Mouse (Mus musculus): Measurements from ENCODE around the gene Btaf1.
A peak's percentile ranks its signal among the peaks of the same experiment; 100 is the strongest.

The Btaf1 gene

GRCm38 (mm10) chr19:37022146-37022545 lies 96.3 kb downstream of the Btaf1 start:
- H3K4me3 ChIP-seq (replicated peaks; ENCODE audit: low read length): no peak overlapping the region
- H3K36me3 ChIP-seq (ENCODE audit: insufficient read depth, low read length): no peaks in the 10 kb centered on the region
- 0 out of 2 replicates have a peak, but pooled peaks cover 4% of the 10 kb centered on the region for H3K27me3 ChIP-seq (ENCODE audit: insufficient read depth, low read length)
- no peaks in the 10 kb centered on the region for H3K9me3 ChIP-seq (ENCODE audit: low read length)
- TF ChIP-seq POU5F1 (IDR thresholded peaks at IDR 0.05; ENCODE audit: borderline replicate concordance, low read length) (no peak), NANOG (IDR thresholded peaks at IDR 0.05; ENCODE audit: borderline replicate concordance, low read length) (no peak), CTCF (conservative IDR thresholded peaks at IDR 0.05; ENCODE audit: low read length) (no peak)
- H3K4me1 ChIP-seq (replicated peaks; ENCODE audit: low read depth, low read length): peaks cover 50% of the 10 kb centered on the region

DNA sequence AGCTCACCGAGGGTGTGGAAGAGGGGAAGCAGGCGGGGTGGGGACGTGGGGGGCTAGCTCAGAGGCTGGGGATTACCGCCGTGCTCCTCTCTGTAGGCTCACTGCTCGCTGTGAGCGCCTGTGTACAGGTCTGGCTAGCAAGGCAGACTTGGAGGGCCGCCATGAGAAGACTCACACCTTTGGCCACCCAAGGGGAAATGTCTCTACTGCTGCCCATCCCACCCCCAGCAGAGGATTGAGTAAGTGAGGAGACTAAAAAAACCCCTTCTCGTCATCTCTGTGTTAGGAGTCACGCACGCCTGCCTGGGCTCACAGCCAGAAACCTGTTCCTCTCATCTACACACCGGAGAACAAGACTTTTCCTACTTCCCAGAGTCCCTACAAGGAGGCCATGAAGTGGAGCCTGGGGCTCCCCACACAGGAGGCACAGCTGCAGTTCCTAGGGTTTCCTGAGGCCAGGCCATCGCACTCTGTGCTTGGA lies 100.0 kb downstream of the Btaf1 start:
- TF ChIP-seq NANOG (IDR thresholded peaks at IDR 0.05; ENCODE audit: borderline replicate concordance, low read length) (no peak), CTCF (conservative IDR thresholded peaks at IDR 0.05; ENCODE audit: low read length) (no peak), POU5F1 (IDR thresholded peaks at IDR 0.05; ENCODE audit: borderline replicate concordance, low read length) (no peak)
- no peaks in the 10 kb centered on the region for H3K36me3 ChIP-seq (ENCODE audit: insufficient read depth, low read length)
- H3K4me3 ChIP-seq (replicated peaks; ENCODE audit: low read length): peak overlapping the region; percentile 55

DNA sequence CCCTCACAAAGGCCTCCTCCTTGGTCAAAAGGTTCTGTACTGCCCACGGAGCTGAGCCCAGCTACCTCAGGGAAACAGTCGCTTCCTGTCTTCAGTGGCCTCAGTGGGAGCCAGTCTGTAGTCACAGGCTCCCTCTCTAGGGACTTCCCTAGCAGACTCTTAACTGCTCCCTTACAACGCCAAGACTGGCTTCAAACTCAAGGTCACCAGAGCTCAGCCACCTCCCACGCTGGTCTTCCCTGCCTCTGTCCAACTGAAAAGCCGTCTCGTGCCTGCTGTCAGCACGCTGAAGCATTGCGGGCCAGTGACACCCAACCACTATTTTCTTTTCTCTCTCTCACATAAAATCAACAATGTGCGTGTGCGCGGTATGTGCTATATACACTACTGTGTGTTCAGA lies 100.5 kb downstream of the Btaf1 start:
- Histone ChIP-seq H3K27me3 (ENCODE audit: insufficient read depth, low read length) (0 out of 2 replicates have a peak, but pooled peaks cover 4% of the 10 kb centered on the region), H3K4me1 (replicated peaks; ENCODE audit: low read depth, low read length) (peaks cover 28% of the 10 kb centered on the region), H3K9me3 (ENCODE audit: low read length) (no peaks in the 10 kb centered on the region), H3K36me3 (ENCODE audit: insufficient read depth, low read length) (no peaks in the 10 kb centered on the region), H3K4me3 (replicated peaks; ENCODE audit: low read length) (peak overlapping the region; percentile 7; the same call in 1 of the 2 replicates)
- TF ChIP-seq CTCF (conservative IDR thresholded peaks at IDR 0.05; ENCODE audit: low read length) (no peak), POU5F1 (IDR thresholded peaks at IDR 0.05; ENCODE audit: borderline replicate concordance, low read length) (no peak), NANOG (IDR thresholded peaks at IDR 0.05; ENCODE audit: borderline replicate concordance, low read length) (no peak)

More for the DNA sequence above, 100.0 kb downstream of the Btaf1 start:
- Histone ChIP-seq H3K9me3 (ENCODE audit: low read length) (no peaks in the 10 kb centered on the region), H3K4me1 (replicated peaks; ENCODE audit: low read depth, low read length) (peaks cover 28% of the 10 kb centered on the region), H3K27me3 (ENCODE audit: insufficient read depth, low read length) (0 out of 2 replicates have a peak, but pooled peaks cover 4% of the 10 kb centered on the region)

- H3K9me3 ChIP-seq (ENCODE audit: low read length): no peaks in the 10 kb centered on the region
- H3K4me3 ChIP-seq (replicated peaks; ENCODE audit: low read length): no peak overlapping the region
- H3K4me1 ChIP-seq (replicated peaks; ENCODE audit: low read depth, low read length): peaks cover 23% of the 10 kb centered on the region
- H3K27me3 ChIP-seq (ENCODE audit: insufficient read depth, low read length): 0 out of 2 replicates have a peak, but pooled peaks cover 4% of the 10 kb centered on the region
- no peak for TF ChIP-seq CTCF (conservative IDR thresholded peaks at IDR 0.05; ENCODE audit: low read length)
- no peak for TF ChIP-seq POU5F1 (IDR thresholded peaks at IDR 0.05; ENCODE audit: borderline replicate concordance, low read length)
- no peak for TF ChIP-seq NANOG (IDR thresholded peaks at IDR 0.05; ENCODE audit: borderline replicate concordance, low read length)
- no peaks in the 10 kb centered on the region for H3K36me3 ChIP-seq (ENCODE audit: insufficient read depth, low read length)
Measured at GRCm38 (mm10) chr19:37029771-37030170, 103.9 kb downstream of the Btaf1 start.

DNA sequence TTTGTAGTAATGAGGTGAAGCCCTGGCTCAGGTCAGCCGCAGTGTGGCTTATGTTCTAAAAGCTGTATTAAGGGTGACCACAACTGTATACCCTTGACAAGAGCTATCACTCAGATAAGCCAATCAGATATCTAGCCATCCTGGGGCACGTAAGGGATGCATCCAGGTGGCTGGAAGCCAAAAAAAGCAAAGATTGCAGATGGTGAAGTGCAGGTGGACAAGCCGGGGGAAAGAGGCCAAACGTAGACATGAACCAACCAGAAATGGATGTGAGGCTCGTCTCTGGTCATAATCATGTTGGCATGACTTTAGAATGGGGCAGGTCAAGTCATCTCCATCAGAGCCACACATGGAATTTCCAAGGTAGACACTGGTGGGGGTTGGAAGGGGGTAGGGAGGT lies 105.6 kb downstream of the Btaf1 start:
- Histone ChIP-seq H3K9me3 (ENCODE audit: low read length) (no peaks in the 10 kb centered on the region), H3K4me3 (replicated peaks; ENCODE audit: low read length) (no peak overlapping the region), H3K36me3 (ENCODE audit: insufficient read depth, low read length) (no peaks in the 10 kb centered on the region), H3K4me1 (replicated peaks; ENCODE audit: low read depth, low read length) (peaks cover 6% of the 10 kb centered on the region), H3K27me3 (ENCODE audit: insufficient read depth, low read length) (no peaks in the 10 kb centered on the region)
- TF ChIP-seq POU5F1 (IDR thresholded peaks at IDR 0.05; ENCODE audit: borderline replicate concordance, low read length): no peak
- TF ChIP-seq CTCF (conservative IDR thresholded peaks at IDR 0.05; ENCODE audit: low read length): no peak
- TF ChIP-seq NANOG (IDR thresholded peaks at IDR 0.05; ENCODE audit: borderline replicate concordance, low read length): no peak

- Histone ChIP-seq H3K9me3 (ENCODE audit: low read length) (no peaks in the 10 kb centered on the region), H3K4me3 (replicated peaks; ENCODE audit: low read length) (no peak overlapping the region), H3K27me3 (ENCODE audit: insufficient read depth, low read length) (no peaks in the 10 kb centered on the region), H3K36me3 (ENCODE audit: insufficient read depth, low read length) (no peaks in the 10 kb centered on the region), H3K4me1 (replicated peaks; ENCODE audit: low read depth, low read length) (no peaks in the 10 kb centered on the region)
- no peak for TF ChIP-seq POU5F1 (IDR thresholded peaks at IDR 0.05; ENCODE audit: borderline replicate concordance, low read length)
- TF ChIP-seq NANOG (IDR thresholded peaks at IDR 0.05; ENCODE audit: borderline replicate concordance, low read length): no peak
- TF ChIP-seq CTCF (conservative IDR thresholded peaks at IDR 0.05; ENCODE audit: low read length): no peak
Measured at GRCm38 (mm10) chr19:37032364-37032763, 106.5 kb downstream of the Btaf1 start.

DNA sequence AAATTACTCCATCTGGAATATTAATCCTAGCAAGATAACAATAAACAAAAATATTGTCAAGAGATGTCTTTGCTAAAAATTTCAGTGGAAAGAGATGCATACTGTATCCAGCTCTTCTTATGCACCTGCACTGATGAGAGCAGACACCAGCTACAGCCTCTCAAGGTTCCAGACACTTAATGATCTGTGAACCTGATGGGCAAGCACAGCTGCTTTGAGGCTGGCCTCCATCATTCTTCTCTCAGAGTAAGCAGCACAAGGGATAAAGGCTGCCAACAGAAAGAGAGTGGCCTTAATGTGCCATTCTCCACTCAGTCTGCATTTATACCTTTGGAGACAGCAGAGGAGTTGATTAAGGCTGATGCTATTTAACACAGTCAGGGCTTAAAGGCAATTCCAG lies 115.0 kb downstream of the Btaf1 start:
- TF ChIP-seq POU5F1 (IDR thresholded peaks at IDR 0.05; ENCODE audit: borderline replicate concordance, low read length) (no peak), NANOG (IDR thresholded peaks at IDR 0.05; ENCODE audit: borderline replicate concordance, low read length) (no peak), CTCF (conservative IDR thresholded peaks at IDR 0.05; ENCODE audit: low read length) (no peak)
- no peak overlapping the region for H3K4me3 ChIP-seq (replicated peaks; ENCODE audit: low read length)
- H3K27me3 ChIP-seq (ENCODE audit: insufficient read depth, low read length): no peaks in the 10 kb centered on the region
- no peaks in the 10 kb centered on the region for H3K36me3 ChIP-seq (ENCODE audit: insufficient read depth, low read length)
- no peaks in the 10 kb centered on the region for H3K9me3 ChIP-seq (ENCODE audit: low read length)
- no peaks in the 10 kb centered on the region for H3K4me1 ChIP-seq (replicated peaks; ENCODE audit: low read depth, low read length)

DNA sequence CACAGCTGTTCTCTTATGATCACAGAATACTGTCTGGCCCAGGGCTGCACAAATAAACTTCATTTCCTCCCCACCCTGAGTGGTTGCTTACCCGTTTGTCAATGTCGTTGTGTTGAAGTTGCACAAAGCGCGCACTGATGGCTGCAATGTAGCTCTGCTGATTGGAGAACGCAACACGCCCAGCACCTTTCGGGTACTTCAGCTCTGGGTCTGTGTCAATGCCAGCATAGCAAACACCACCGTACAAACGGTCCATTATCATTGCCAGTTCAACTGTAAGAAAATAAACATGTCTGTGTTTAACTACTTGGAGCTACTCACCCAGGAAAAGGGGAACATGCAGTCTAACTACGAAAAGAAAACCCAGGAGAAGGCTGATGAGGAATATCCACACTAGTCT lies 118.6 kb downstream of the Btaf1 start:
- no peaks in the 10 kb centered on the region for H3K36me3 ChIP-seq (ENCODE audit: insufficient read depth, low read length)
- H3K9me3 ChIP-seq (ENCODE audit: low read length): no peaks in the 10 kb centered on the region
- no peaks in the 10 kb centered on the region for H3K27me3 ChIP-seq (ENCODE audit: insufficient read depth, low read length)
- no peaks in the 10 kb centered on the region for H3K4me1 ChIP-seq (replicated peaks; ENCODE audit: low read depth, low read length)
- H3K4me3 ChIP-seq (replicated peaks; ENCODE audit: low read length): no peak overlapping the region
- TF ChIP-seq POU5F1 (IDR thresholded peaks at IDR 0.05; ENCODE audit: borderline replicate concordance, low read length) (no peak), NANOG (IDR thresholded peaks at IDR 0.05; ENCODE audit: borderline replicate concordance, low read length) (no peak), CTCF (conservative IDR thresholded peaks at IDR 0.05; ENCODE audit: low read length) (no peak)

GRCm38 (mm10) chr19:37048507-37048906 lies 122.6 kb downstream of the Btaf1 start:
- Histone ChIP-seq H3K4me3 (replicated peaks; ENCODE audit: low read length) (no peak overlapping the region), H3K27me3 (ENCODE audit: insufficient read depth, low read length) (no peaks in the 10 kb centered on the region), H3K4me1 (replicated peaks; ENCODE audit: low read depth, low read length) (no peaks in the 10 kb centered on the region), H3K36me3 (ENCODE audit: insufficient read depth, low read length) (no peaks in the 10 kb centered on the region), H3K9me3 (ENCODE audit: low read length) (no peaks in the 10 kb centered on the region)
- no peak for TF ChIP-seq POU5F1 (IDR thresholded peaks at IDR 0.05; ENCODE audit: borderline replicate concordance, low read length)
- TF ChIP-seq NANOG (IDR thresholded peaks at IDR 0.05; ENCODE audit: borderline replicate concordance, low read length): no peak
- no peak for TF ChIP-seq CTCF (conservative IDR thresholded peaks at IDR 0.05; ENCODE audit: low read length)
